Mouse (Mus musculus): ENCODE data around the gene B3gnt2.

Gene B3gnt2

DNA sequence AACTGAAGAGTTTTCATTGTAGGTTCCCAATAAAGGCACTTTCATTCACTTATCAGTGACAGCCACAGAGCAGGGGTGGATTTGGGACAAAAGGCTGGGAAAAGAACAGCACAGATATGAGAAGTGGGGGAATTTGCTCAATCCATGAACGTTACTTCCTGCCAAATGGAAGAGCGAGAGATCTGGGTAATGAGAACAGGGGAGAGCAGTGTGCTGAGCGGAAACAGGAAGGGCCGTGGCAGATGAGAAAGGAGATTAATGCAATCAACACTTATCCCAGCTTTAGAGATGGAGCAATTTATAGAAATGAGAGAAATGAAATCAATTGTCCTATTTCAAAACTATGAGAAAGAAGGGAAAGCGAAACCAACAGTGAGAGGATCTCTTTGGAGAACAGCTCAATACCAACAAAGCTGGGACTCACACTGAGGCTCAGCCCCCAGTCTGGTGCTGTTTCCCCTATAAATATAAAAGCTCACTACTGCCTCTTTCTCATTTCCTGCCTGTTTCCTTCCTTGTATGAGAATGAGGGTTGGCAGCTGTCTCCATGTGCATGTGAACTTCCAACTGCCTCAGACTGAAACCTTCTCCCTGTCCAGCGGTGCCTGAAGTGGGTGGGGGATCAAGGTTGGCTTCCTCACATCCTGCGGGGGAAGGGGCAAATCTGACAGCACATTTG, 11.0 kb upstream of the B3gnt2 start:
- no peak for DNase-seq (ENCODE audit: low spot score)

DNA sequence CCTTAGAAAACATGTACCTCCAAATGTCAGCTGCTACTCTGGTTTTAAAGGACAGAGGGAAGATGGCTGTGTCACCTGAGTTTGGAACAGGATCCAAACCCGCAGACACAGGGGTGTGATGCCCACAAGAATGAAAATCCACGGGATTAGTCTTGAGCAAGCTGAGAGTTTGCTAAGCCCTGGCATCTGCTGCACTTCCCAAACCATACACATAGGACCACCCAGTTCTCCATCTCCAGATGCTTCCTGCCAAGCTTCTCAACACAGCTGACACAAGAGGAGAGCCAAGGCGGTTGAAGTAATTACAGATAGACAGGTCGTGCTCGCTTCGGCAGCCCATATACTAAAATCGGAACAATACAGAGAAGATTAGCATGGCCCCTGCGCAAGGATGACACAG, 7.8 kb upstream of the B3gnt2 start:
- no peak for DNase-seq (ENCODE audit: low spot score)

GRCm38 (mm10) chr11:22867691-22868090, 6.9 kb upstream of the B3gnt2 start:
- DNase-seq (ENCODE audit: low spot score) = no peak

GRCm38 (mm10) chr11:22865635-22866246, 5.0 kb upstream of the B3gnt2 start:
- no peak for DNase-seq (ENCODE audit: low spot score)

- DNase-seq (ENCODE audit: low spot score) = no peak
Observed at GRCm38 (mm10) chr11:22864305-22865060, 3.7 kb upstream of the B3gnt2 start.

DNA sequence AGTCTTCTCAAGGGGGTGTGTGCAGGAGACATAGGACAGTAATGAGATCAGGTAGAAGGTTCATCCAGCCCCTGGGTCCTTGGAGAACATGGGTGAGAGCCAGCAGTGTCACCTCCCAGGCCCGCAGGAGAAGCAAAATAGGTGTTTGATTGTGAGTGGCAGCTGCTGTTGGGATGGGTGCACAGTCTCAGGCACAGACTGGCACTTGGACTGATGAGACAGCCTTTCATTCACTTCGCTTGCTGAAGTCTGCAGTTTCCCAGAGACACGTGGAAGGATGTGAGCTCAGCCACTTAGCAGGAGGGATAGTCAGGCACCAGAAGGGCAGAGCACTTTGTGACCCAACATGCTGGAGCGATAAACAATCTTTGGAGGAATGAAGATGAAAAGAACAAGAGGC, 2.8 kb upstream of the B3gnt2 start:
- no peak for DNase-seq (ENCODE audit: low spot score)

DNA sequence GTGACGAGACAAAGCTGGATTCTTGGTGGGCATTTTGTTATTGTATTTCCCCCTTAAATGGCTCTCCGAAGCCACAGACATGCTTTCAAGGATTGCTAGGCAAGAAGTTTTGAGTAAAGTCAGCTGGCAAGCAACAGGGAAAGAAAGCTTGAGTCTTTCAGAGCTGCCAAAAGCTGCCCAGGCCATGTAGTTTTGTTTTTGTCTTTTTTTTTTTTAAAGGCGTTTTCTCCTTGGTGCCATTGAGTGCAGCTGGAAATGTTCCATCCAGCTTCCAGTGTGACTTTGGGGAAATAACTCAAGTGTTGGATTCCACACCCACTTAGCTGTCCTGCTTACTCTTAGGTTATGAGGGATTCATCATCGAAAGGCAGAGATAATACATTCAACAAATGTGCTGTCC, 554 bp upstream of the B3gnt2 start:
- DNase-seq (ENCODE audit: low spot score) = no peak

- DNase-seq (ENCODE audit: low spot score) = peak; percentile 79
Observed at GRCm38 (mm10) chr11:22859633-22860334, 977 bp downstream of the B3gnt2 start.

DNA sequence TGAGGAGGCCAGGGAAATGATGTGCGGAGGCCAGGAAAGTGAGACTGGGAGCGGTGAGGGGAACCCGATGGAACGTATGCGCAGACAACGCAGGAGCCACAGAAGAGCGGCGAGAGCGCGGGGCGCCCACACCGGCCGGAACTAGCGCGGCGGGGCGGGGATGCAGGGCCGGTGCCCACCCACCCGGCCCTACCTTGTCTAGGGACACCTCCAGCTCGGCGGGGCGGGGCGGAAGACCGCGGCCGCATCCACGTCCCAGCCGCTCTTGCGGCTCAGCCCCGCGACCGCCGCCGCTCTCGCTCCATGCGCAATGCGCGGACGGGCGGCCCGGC, 1.5 kb downstream of the B3gnt2 start:
- no peak for DNase-seq (ENCODE audit: low spot score)

DNA sequence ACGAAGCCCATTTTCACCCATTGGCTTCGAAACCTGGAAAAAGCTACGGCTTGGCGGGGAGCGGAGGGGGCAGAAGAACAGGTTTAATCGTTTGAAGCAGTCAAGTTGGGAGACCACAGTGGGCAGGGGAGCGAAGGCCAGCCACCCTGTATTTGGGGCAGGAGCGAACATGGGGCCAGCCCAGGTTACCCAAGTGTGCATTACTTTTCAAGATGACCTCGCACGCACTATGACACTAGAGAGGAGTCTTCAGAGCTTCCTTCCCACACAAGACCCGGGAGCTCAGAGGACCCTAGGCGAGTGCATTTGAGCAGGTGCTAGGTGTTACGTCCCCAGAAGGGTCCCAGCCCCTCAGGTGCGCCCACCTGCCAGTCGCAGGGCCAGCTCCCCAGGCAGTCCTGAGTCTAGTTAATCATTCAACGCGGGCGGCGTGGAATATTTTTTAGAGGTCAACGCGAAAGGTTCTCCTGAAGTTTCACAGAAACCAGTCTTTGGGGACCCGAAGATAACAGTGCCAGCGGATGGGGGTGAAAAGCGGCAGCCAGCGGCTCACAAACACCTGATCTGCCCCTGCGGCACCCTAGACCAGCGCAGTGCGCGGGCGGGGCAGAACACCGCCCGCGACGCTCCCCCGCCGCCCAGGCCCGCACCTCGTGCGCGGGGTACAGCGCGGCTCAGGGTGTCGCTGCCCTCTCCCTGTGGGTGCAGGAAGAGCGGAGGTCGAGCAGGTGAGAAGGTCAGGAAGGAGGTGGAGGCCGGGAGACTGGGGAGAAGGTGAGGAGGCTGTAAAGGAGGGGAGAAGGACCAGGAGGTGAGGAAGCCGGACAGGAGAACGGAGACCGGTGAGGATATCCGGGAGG, 2.1 kb downstream of the B3gnt2 start:
- no peak for DNase-seq (ENCODE audit: low spot score)

- no peak for DNase-seq (ENCODE audit: low spot score)
Observed at GRCm38 (mm10) chr11:22857705-22858440, 2.9 kb downstream of the B3gnt2 start.

GRCm38 (mm10) chr11:22857106-22857704, 3.6 kb downstream of the B3gnt2 start:
- no peak for DNase-seq (ENCODE audit: low spot score)

DNA sequence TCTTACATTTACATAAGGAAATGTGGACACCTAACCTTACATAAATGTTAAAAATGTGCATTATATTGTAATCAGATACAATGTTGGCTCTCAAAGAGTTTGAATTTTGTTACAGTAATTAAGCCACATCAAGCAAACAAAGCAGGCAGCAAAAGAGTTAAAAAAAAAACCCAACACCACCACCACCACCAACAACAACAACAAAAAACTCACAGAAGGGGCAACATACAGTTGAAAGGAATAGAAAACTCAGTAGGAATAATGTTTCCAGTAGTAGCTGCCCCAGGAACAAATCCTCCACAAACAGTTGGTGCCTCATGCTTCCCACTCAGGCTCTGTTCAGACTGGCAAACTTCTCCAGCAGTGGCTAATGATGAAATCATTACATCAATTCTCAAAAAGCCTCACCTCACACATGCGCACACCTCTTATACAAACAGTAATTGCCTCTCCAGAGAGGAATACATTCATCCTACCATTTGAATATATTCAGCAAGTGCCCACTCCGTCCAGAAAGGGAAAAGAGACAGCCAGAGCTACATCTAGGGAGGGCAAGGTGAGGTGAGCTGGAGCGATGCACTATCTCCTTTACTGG, 4.3 kb downstream of the B3gnt2 start:
- no peak for DNase-seq (ENCODE audit: low spot score)

- no peak for DNase-seq (ENCODE audit: low spot score)
Observed at GRCm38 (mm10) chr11:22854571-22854970, 6.2 kb downstream of the B3gnt2 start.

- DNase-seq (ENCODE audit: low spot score) = no peak
Observed at GRCm38 (mm10) chr11:22853477-22854157, 7.1 kb downstream of the B3gnt2 start.

DNA sequence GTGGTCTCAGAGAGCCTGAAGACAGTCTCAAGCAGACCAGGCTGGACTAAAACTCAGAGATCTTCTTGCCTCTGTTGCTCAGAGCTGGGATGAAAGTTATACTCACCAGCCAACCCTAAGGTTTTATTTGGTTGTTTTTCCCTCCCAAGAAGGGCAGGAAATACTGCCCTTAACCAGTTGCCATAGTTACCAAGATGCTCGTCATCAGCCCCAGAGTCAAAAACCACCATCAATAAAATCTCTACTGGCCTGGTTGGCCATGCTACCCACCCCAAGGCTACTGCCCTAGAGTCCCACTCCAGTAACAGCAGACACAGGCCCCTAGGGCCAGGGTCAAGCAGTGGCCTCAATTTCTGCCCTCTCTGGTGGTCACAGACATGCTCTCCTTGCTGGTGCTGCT, 8.3 kb downstream of the B3gnt2 start:
- no peak for DNase-seq (ENCODE audit: low spot score)

DNA sequence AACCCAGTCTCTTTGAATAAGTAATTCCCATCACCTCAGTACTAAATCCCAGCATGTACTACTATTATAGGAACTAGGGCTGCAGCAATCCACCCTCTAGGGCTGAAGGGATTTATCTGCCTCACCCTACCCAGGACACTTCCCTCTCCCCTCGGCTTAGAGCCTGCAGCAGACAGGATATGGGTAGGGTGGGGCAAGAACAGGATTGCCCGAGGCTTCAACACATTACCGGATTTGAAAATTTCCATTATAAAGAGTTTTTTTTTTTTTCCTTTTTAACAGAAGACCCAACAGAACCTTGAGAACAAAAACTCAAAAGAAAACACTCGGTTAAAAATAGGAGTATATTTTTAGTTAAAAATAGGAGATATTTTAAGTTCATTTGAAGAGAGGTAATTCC, 9.3 kb downstream of the B3gnt2 start:
- no peak for DNase-seq (ENCODE audit: low spot score)

DNA sequence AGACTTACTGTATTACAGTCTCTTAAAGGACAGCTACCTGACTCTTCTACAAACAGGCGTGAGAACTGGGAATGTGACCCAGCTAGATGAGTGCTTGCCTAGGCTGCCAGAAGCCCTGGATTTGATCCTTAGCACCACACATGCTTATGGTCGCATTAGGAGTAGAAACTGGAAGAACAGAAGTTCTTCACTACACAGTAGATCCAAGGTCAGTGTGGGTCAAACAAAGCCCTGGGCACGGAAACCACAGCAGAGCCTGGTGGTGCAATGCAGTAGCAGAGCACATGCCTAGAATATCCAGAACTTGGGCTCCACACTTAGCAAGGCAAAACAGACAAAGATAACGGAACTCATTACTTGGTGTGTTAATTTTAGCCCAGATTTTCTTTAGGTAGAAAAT, 10.7 kb downstream of the B3gnt2 start:
- no peak for DNase-seq (ENCODE audit: low spot score)

DNA sequence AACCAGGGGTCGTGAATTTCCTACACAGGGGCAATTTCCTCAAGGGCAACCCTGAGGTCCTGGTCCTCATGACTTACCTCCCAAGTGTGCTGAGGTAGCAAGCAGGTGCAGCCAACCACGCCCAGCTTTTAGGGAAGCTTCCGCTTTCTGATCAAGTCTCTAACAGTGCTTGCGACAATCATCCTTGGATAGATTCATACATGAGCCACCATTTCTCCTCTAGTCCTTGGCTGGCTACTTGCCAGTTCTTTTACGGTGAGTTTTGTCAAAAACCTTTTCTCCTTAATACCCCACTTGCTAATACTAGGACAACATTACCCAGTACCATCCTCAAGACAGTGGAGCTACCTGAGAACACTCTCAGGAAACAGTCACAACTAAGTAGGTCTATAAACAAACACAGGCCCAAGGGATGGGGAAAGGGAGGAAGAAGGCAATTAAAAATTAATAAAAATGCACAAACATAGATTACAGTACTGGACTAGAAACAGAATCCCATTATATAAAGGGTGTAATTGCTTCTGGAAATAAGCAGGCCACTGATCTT, 12.0 kb downstream of the B3gnt2 start:
- no peak for DNase-seq (ENCODE audit: low spot score)
